Mouse (Mus musculus) hindbrain, postnatal 0 days (tissue): ENCODE results near the gene Aqp2. TPM values are rescaled to one million over a fixed set of nuclear protein-coding genes. Genes with fewer than 3 reads are reported as not detected.
A peak's percentile ranks its signal among the peaks of the same experiment; 100 is the strongest.

Source experiments
- ATAC-seq: fragments of 200-750 bp; cut with Nextera tagmentation; 2 replicates; pipeline ENCODE4 v1.8.0; 2017; ENCODE audit warnings: mild to moderate bottlenecking, moderate TSS enrichment, moderate library complexity
- DNase-seq: peaks from one replicate; pipeline ENCODE4 v3.0.0-alpha.2; 2015; ENCODE audit warnings: low spot score
- H3K27ac ChIP-seq: fragments of 300-500 bp; sonication (generic); 2 replicates; pipeline ENCODE4 v1.5.1; 2014; ENCODE audit warnings: mild to moderate bottlenecking
- H3K27me3 ChIP-seq: fragments of 300-500 bp; sonication (generic); 2 replicates; pipeline ENCODE4 v1.6.1; 2014; ENCODE audit warnings: low read length, mixed read lengths; ENCODE audit not compliant: insufficient read depth
- H3K36me3 ChIP-seq: fragments of 300-500 bp; sonication (generic); 2 replicates; pipeline ENCODE4 v1.6.1; 2014; ENCODE audit warnings: low read length, mixed read lengths; ENCODE audit not compliant: insufficient read depth
- H3K4me1 ChIP-seq: fragments of 300-500 bp; sonication (generic); 2 replicates; pipeline ENCODE4 v1.6.1; 2014; ENCODE audit warnings: antibody characterized with exemption, low read length, mixed read lengths; ENCODE audit not compliant: insufficient read depth
- H3K4me2 ChIP-seq: fragments of 300-500 bp; sonication (generic); 2 replicates; pipeline ENCODE4 v1.6.1; 2014; ENCODE audit warnings: low read depth, mild to moderate bottlenecking, low read length, moderate library complexity, mixed read lengths
- H3K4me3 ChIP-seq: fragments of 300-500 bp; sonication (generic); 2 replicates; pipeline ENCODE4 v1.5.1; 2014; ENCODE audit warnings: low read length
- H3K9ac ChIP-seq: fragments of 300-500 bp; sonication (generic); replicated peaks from 2 replicates; pipeline ENCODE4 v1.6.1; 2014; ENCODE audit warnings: mild to moderate bottlenecking, low read length, moderate library complexity, mixed read lengths
- H3K9me3 ChIP-seq: fragments of 300-500 bp; sonication (generic); 2 replicates; pipeline ENCODE4 v1.6.1; 2016; ENCODE audit warnings: low read length, mixed read lengths
- CTCF ChIP-seq: IDR thresholded peaks from 2 replicates; pipeline ENCODE4 v1.5.1; 2016; ENCODE audit warnings: antibody characterized with exemption, control low read depth, low read depth
- WGBS: fragments of 180-500 bp; shearing (Covaris S2); extraction: QIAGEN DNeasy Blood & Tissue Kit; methylation state at CpG from one replicate; pipeline ENCODE4 v1.1.7; 2014; 5-methylcytosine and 5-hydroxymethylcytosine counted together
- polyA plus RNA-seq: library from polyadenylated mRNA; unstranded; fragments of >200 nt; fragmentation: Nextera tagmentation; extraction: Ambion mirVana; gene quantifications from 2 replicates; pipeline ENCODE4 v1.2.1, GENCODE M21; 2015
- total RNA-seq: library from RNA; depleted of rRNA; stranded (reverse); fragments of >200 nt; gene quantifications from 2 replicates; pipeline ENCODE4 v1.2.3, GENCODE M21; 2014

Aqp2 gene
- total and polyA plus RNA-seq, 2 experiments from 2014 or later, result 0.10 TPM; not detected in 1

GRCm38 (mm10) chr15:99589237-99589636 is 10.4 kb downstream of the Aqp2 start:
- 16% methylated on average over 9 of the region's 9 CpGs for WGBS

GRCm38 (mm10) chr15:99589704-99590103 is 10.8 kb downstream of the Aqp2 start:
- no peak overlapping the region for H3K4me3 ChIP-seq
- peaks cover 5% of the 10 kb centered on the region; the same call in 1 of the 2 replicates for H3K4me1 ChIP-seq
- no peaks in the 10 kb centered on the region for H3K36me3 ChIP-seq
- TF ChIP-seq CTCF, result no peak
- no peaks in the 10 kb centered on the region for H3K9me3 ChIP-seq
- no peak overlapping the region for H3K4me2 ChIP-seq
- 21% methylated on average over 7 of the region's 7 CpGs for WGBS
- DNase-seq (no peak), ATAC-seq (no peak)
- no peak overlapping the region for H3K27ac ChIP-seq
- H3K9ac ChIP-seq, result no peak overlapping the region
- peaks cover 76% of the 10 kb centered on the region for H3K27me3 ChIP-seq

More at GRCm38 (mm10) chr15:99589237-99589636, 10.4 kb downstream of the Aqp2 start:
- Histone ChIP-seq H3K4me2 (no peak overlapping the region), H3K9ac (no peak overlapping the region), H3K9me3 (no peaks in the 10 kb centered on the region), H3K4me3 (no peak overlapping the region), H3K4me1 (peaks cover 9% of the 10 kb centered on the region), H3K27ac (no peak overlapping the region), H3K27me3 (peaks cover 80% of the 10 kb centered on the region), H3K36me3 (no peaks in the 10 kb centered on the region)
- DNase-seq (no peak), ATAC-seq (no peak)
- TF ChIP-seq CTCF, result no peak

- no peaks in the 10 kb centered on the region for H3K36me3 ChIP-seq
- ATAC-seq (peak; percentile 75), DNase-seq (peak; percentile 50)
- peak within 1 kb of the TSS; percentile 30 for H3K9ac ChIP-seq
- H3K4me3 ChIP-seq, result peak within 1 kb of the TSS; percentile 37
- peaks cover 69% of the 10 kb centered on the region for H3K27me3 ChIP-seq
- no peaks in the 10 kb centered on the region for H3K9me3 ChIP-seq
- no peak for TF ChIP-seq CTCF
- H3K27ac ChIP-seq, result no peak within 1 kb of the TSS
- H3K4me2 ChIP-seq, result peak within 1 kb of the TSS; percentile 59
- no peaks in the 10 kb centered on the region for H3K4me1 ChIP-seq
- 1% methylated on average over 59 of the region's 83 CpGs for WGBS
Measured at GRCm38 (mm10) chr15:99590429-99591084, 11.7 kb downstream of the Aqp2 start, which contains the start of gene Aqp5. Gene Aqp5 (plus strand): TSS chr15:99590782.

GRCm38 (mm10) chr15:99592177-99592576 is 13.3 kb downstream of the Aqp2 start:
- TF ChIP-seq CTCF, result no peak
- 44% methylated on average over 8 of the region's 8 CpGs for WGBS
- ATAC-seq, result no peak
- H3K4me2 ChIP-seq, result no peak overlapping the region
- no peak overlapping the region for H3K9ac ChIP-seq
- DNase-seq, result no peak
- H3K4me3 ChIP-seq, result no peak overlapping the region
- H3K36me3 ChIP-seq, result no peaks in the 10 kb centered on the region
- no peak overlapping the region for H3K27ac ChIP-seq
- H3K9me3 ChIP-seq, result no peaks in the 10 kb centered on the region
- H3K4me1 ChIP-seq, result no peaks in the 10 kb centered on the region
- H3K27me3 ChIP-seq, result peaks cover 57% of the 10 kb centered on the region

GRCm38 (mm10) chr15:99592877-99593276 is 14.0 kb downstream of the Aqp2 start:
- no peaks in the 10 kb centered on the region for H3K36me3 ChIP-seq
- no peak for DNase-seq
- peaks cover 54% of the 10 kb centered on the region for H3K27me3 ChIP-seq
- H3K9ac ChIP-seq, result no peak overlapping the region
- WGBS, result 89% methylated on average over 5 of the region's 5 CpGs
- no peak overlapping the region for H3K27ac ChIP-seq
- H3K4me1 ChIP-seq, result no peaks in the 10 kb centered on the region
- no peaks in the 10 kb centered on the region for H3K9me3 ChIP-seq
- no peak overlapping the region for H3K4me3 ChIP-seq
- H3K4me2 ChIP-seq, result no peak overlapping the region
- no peak for ATAC-seq
- TF ChIP-seq CTCF, result no peak

GRCm38 (mm10) chr15:99594951-99595350 is 16.1 kb downstream of the Aqp2 start:
- ATAC-seq (no peak), DNase-seq (no peak)
- 85% methylated on average over 10 of the region's 10 CpGs for WGBS
- H3K27ac ChIP-seq, result no peak overlapping the region
- peaks cover 7% of the 10 kb centered on the region; the same call in 1 of the 2 replicates for H3K4me1 ChIP-seq
- H3K4me3 ChIP-seq, result no peak overlapping the region
- H3K36me3 ChIP-seq, result no peaks in the 10 kb centered on the region
- no peak overlapping the region for H3K4me2 ChIP-seq
- H3K9ac ChIP-seq, result no peak overlapping the region
- TF ChIP-seq CTCF, result no peak
- H3K27me3 ChIP-seq, result peaks cover 36% of the 10 kb centered on the region
- H3K9me3 ChIP-seq, result no peaks in the 10 kb centered on the region

GRCm38 (mm10) chr15:99596056-99596687 is 17.3 kb downstream of the Aqp2 start:
- no peaks in the 10 kb centered on the region for H3K9me3 ChIP-seq

More at GRCm38 (mm10) chr15:99596056-99596687, 17.3 kb downstream of the Aqp2 start:
- no peak overlapping the region for H3K27ac ChIP-seq
- ATAC-seq (peak; percentile 85), DNase-seq (peak; percentile 93)
- no peaks in the 10 kb centered on the region for H3K36me3 ChIP-seq
- H3K9ac ChIP-seq, result no peak overlapping the region
- peak; percentile 92 for TF ChIP-seq CTCF
- no peak overlapping the region for H3K4me2 ChIP-seq
- peaks cover 24% of the 10 kb centered on the region for H3K27me3 ChIP-seq
- no peak overlapping the region for H3K4me3 ChIP-seq
- H3K4me1 ChIP-seq, result peaks cover 7% of the 10 kb centered on the region; the same call in 1 of the 2 replicates
- 1% methylated on average over 7 of the region's 7 CpGs for WGBS
